Mouse (Mus musculus) ES-E14 (cell line): ENCODE measurements around the gene Brms1. TPM values are rescaled to one million over a fixed set of nuclear protein-coding genes. Genes with fewer than 3 reads are reported as not detected.

Source experiments
- DNase-seq: peaks from one replicate; pipeline ENCODE4 v3.0.0-alpha.2; 2013; ENCODE audit warnings: low read depth, low spot score
- H3K27ac ChIP-seq: 2 replicates; pipeline ENCODE4 v1.5.1; 2012; ENCODE audit warnings: low read depth, mild to moderate bottlenecking, low read length, moderate library complexity, mixed read lengths; ENCODE audit not compliant: poor library complexity, insufficient read depth, severe bottlenecking
- H3K36me3 ChIP-seq: 2 replicates; pipeline ENCODE4 v1.6.1; 2012; ENCODE audit warnings: mild to moderate bottlenecking, low read length, moderate library complexity, mixed read lengths; ENCODE audit not compliant: control insufficient read depth, poor library complexity, insufficient read depth, severe bottlenecking
- H3K4me1 ChIP-seq, 2 experiments: fragments of 150-350 bp in 1 of 2; sonication (generic) in 1 of 2; 2 replicates each; pipeline ENCODE4 v1.6.1; 2012; ENCODE audit warnings: low read length in 2 of 2, mild to moderate bottlenecking in 1 of 2, mixed read lengths in 1 of 2; ENCODE audit not compliant: control insufficient read depth in 2 of 2, insufficient read depth in 2 of 2, poor library complexity in 1 of 2
- H3K4me3 ChIP-seq, 2 experiments: fragments of 150-350 bp in 1 of 2; sonication (generic) in 1 of 2; 2 replicates each; pipeline ENCODE4 v1.5.1; 2012; ENCODE audit warnings: low read length in 2 of 2, low read depth in 1 of 2, mild to moderate bottlenecking in 1 of 2, mixed read lengths in 1 of 2; ENCODE audit not compliant: insufficient read depth in 1 of 2, poor library complexity in 1 of 2, severe bottlenecking in 1 of 2
- H3K9ac ChIP-seq: 2 replicates; pipeline ENCODE4 v1.6.1; 2012; ENCODE audit warnings: low read depth, mild to moderate bottlenecking, low read length, mixed read lengths; ENCODE audit not compliant: poor library complexity, insufficient read depth, severe bottlenecking
- H3K9me3 ChIP-seq: fragments of 150-350 bp; sonication (generic); 2 replicates; pipeline ENCODE4 v1.6.1; 2012; ENCODE audit warnings: low read depth, mild to moderate bottlenecking, low read length; ENCODE audit not compliant: control insufficient read depth, insufficient read depth
- CHD2 ChIP-seq: IDR thresholded peaks from 2 replicates; pipeline ENCODE4 v1.6.1; 2014; ENCODE audit warnings: mild to moderate bottlenecking, low read depth, low read length, inconsistent platforms
- HCFC1 ChIP-seq: IDR thresholded peaks from 2 replicates; pipeline ENCODE4 v1.6.1; 2012; ENCODE audit warnings: low read length, inconsistent platforms, borderline replicate concordance; ENCODE audit not compliant: insufficient read depth
- MAFK ChIP-seq: IDR thresholded peaks from 2 replicates; pipeline ENCODE4 v1.6.1; 2014; ENCODE audit warnings: mild to moderate bottlenecking, low read depth, low read length, inconsistent platforms; ENCODE audit not compliant: insufficient read depth
- ZC3H11A ChIP-seq: IDR thresholded peaks from 2 replicates; pipeline ENCODE4 v1.6.1; 2012; ENCODE audit warnings: low read depth, mild to moderate bottlenecking, inconsistent platforms, low read length, borderline replicate concordance
- ZNF384 ChIP-seq: IDR thresholded peaks from 2 replicates; pipeline ENCODE4 v1.6.1; 2012; ENCODE audit warnings: low read depth, low read length, inconsistent platforms
- in situ Hi-C, 2 experiments: fragments of 600-800 bp; cut with MboI; formaldehyde crosslinking; loops; one replicate each; pipeline ENCODE4 v1.15.1; 2025; ENCODE audit warnings: low sequenced_read_pairs in 2 of 2, inconsistent platforms in 1 of 2; ENCODE audit not compliant: unreplicated experiment in 2 of 2
- total RNA-seq: library from RNA; depleted of rRNA; stranded (reverse); fragments of 300-350 nt; gene quantifications from 2 replicates; pipeline ENCODE4 v1.2.3, GENCODE M21; 2012

Brms1 gene
- total RNA-seq, 1 experiment = 24.1 TPM

- in situ Hi-C loops = no loop called here
- peak; percentile 68 for DNase-seq
- Histone ChIP-seq H3K4me1 (peaks cover 7 to 19% of the 10 kb centered on the region in 2 experiments; a peak in 3 of 4 replicates), H3K4me3 (peak overlapping the region; percentile 64 to 68), H3K9ac (peak overlapping the region; percentile 39; the same call in 1 of the 2 replicates), H3K9me3 (no peaks in the 10 kb centered on the region), H3K27ac (peak overlapping the region; percentile 37; the same call in 1 of the 2 replicates), H3K36me3 (no peaks in the 10 kb centered on the region)
- TF ChIP-seq ZNF384 (no peak), ZC3H11A (0 out of 2 replicates have a peak, but pooled peaks have one; percentile 5)
Measured at GRCm38 (mm10) chr19:5073028-5073427, 31.9 kb downstream of the Brms1 start.

GRCm38 (mm10) chr19:5073518-5073917, 32.4 kb downstream of the Brms1 start:
- Histone ChIP-seq H3K9ac (no peak overlapping the region), H3K4me3 (no peak overlapping the region), H3K27ac (no peak overlapping the region), H3K4me1 (peaks cover 7 to 15% of the 10 kb centered on the region in 2 experiments; a peak in 3 of 4 replicates), H3K9me3 (no peaks in the 10 kb centered on the region), H3K36me3 (no peaks in the 10 kb centered on the region)
- in situ Hi-C loops = no loop called here
- TF ChIP-seq CHD2 = no peak
- TF ChIP-seq ZC3H11A = no peak
- TF ChIP-seq HCFC1 = no peak
- TF ChIP-seq ZNF384 = no peak
- no peak for TF ChIP-seq MAFK
- DNase-seq = no peak

- no peaks in the 10 kb centered on the region for H3K36me3 ChIP-seq
Measured at GRCm38 (mm10) chr19:5079279-5079678, 38.1 kb downstream of the Brms1 start.

GRCm38 (mm10) chr19:5082005-5082404, 40.9 kb downstream of the Brms1 start:
- in situ Hi-C loops = no loop called here

More at GRCm38 (mm10) chr19:5079279-5079678, 38.1 kb downstream of the Brms1 start:
- Histone ChIP-seq H3K4me1 (peaks cover 0 to 7% of the 10 kb centered on the region in 2 experiments; a peak in 1 of 4 replicates), H3K27ac (no peak overlapping the region), H3K9ac (no peak overlapping the region), H3K9me3 (no peaks in the 10 kb centered on the region), H3K4me3 (no peak overlapping the region)
- DNase-seq = no peak
- in situ Hi-C loops = no loop called here
- TF ChIP-seq ZC3H11A (no peak), CHD2 (no peak), HCFC1 (no peak)

GRCm38 (mm10) chr19:5082596-5082995, 41.4 kb downstream of the Brms1 start:
- TF ChIP-seq CHD2 = no peak
- no peak for TF ChIP-seq ZC3H11A
- TF ChIP-seq HCFC1 = no peak
- no peak for TF ChIP-seq ZNF384
- no peak for TF ChIP-seq MAFK
- H3K9ac ChIP-seq = no peak overlapping the region
- H3K4me1 ChIP-seq = peaks cover 0 to 15% of the 10 kb centered on the region in 2 experiments; a peak in 2 of 4 replicates
- in situ Hi-C loops = no loop called here
- H3K36me3 ChIP-seq = no peaks in the 10 kb centered on the region
- no peak for DNase-seq
- no peak overlapping the region for H3K27ac ChIP-seq
- no peaks in the 10 kb centered on the region for H3K9me3 ChIP-seq
- H3K4me3 ChIP-seq = peak overlapping the region; percentile 38 to 49; a peak in 3 of 4 replicates

More at GRCm38 (mm10) chr19:5082005-5082404, 40.9 kb downstream of the Brms1 start:
- TF ChIP-seq ZC3H11A (no peak), MAFK (no peak), HCFC1 (no peak), ZNF384 (no peak), CHD2 (no peak)
- H3K9ac ChIP-seq = no peak overlapping the region
- H3K27ac ChIP-seq = no peak overlapping the region
- DNase-seq = no peak
- peak overlapping the region; percentile 38 to 49 for H3K4me3 ChIP-seq
- no peaks in the 10 kb centered on the region for H3K9me3 ChIP-seq
- H3K36me3 ChIP-seq = no peaks in the 10 kb centered on the region
- H3K4me1 ChIP-seq = peaks cover 0 to 11% of the 10 kb centered on the region in 2 experiments; a peak in 2 of 4 replicates
